Mouse (Mus musculus): ENCODE measurements at regions not wholly inside any gene's neighbourhood (a gene's known extent, or its start where the extent isn't known, plus 50 kb on each side); places are given as distances from the start of the nearest gene placed in this dataset.

GRCm38 (mm10) chr4:29182494-29182893, 369.6 kb downstream of the Epha7 start:
- H3K27me3 ChIP-seq (ENCODE audit: control insufficient read depth, insufficient read depth, low read length): no peaks in the 10 kb centered on the region
- H3K4me3 ChIP-seq (ENCODE audit: low read length): no peak overlapping the region
- no peaks in the 10 kb centered on the region for H3K36me3 ChIP-seq (ENCODE audit: control insufficient read depth, insufficient read depth, low read length)
- no peak overlapping the region for H3K27ac ChIP-seq (ENCODE audit: low read depth, low read length)
- ATAC-seq (ENCODE audit: low FRiP score, low TSS enrichment): no peak
- no peak overlapping the region for H3K4me2 ChIP-seq (replicated peaks; ENCODE audit: low read depth, low read length)
- H3K4me1 ChIP-seq (ENCODE audit: control insufficient read depth, insufficient read depth, low read length): no peaks in the 10 kb centered on the region
- no peak overlapping the region for H3K9ac ChIP-seq (ENCODE audit: low read depth, low read length)
- WGBS: 83% methylated on average over 2 of the region's 2 CpGs
- peaks cover 3% of the 10 kb centered on the region; the same call in 1 of the 2 replicates for H3K9me3 ChIP-seq (ENCODE audit: control insufficient read depth, low read length)

GRCm38 (mm10) chr4:29183411-29183810, 370.5 kb downstream of the Epha7 start:
- no peak for ATAC-seq (ENCODE audit: low FRiP score, low TSS enrichment)
- Histone ChIP-seq H3K4me2 (replicated peaks; ENCODE audit: low read depth, low read length) (no peak overlapping the region), H3K4me1 (ENCODE audit: control insufficient read depth, insufficient read depth, low read length) (no peaks in the 10 kb centered on the region), H3K9ac (ENCODE audit: low read depth, low read length) (no peak overlapping the region), H3K4me3 (ENCODE audit: low read length) (no peak overlapping the region), H3K27me3 (ENCODE audit: control insufficient read depth, insufficient read depth, low read length) (no peaks in the 10 kb centered on the region), H3K36me3 (ENCODE audit: control insufficient read depth, insufficient read depth, low read length) (no peaks in the 10 kb centered on the region), H3K9me3 (ENCODE audit: control insufficient read depth, low read length) (peaks cover 3% of the 10 kb centered on the region; the same call in 1 of the 2 replicates), H3K27ac (ENCODE audit: low read depth, low read length) (no peak overlapping the region)

GRCm38 (mm10) chr4:29183818-29184217, 370.9 kb downstream of the Epha7 start:
- H3K27me3 ChIP-seq (ENCODE audit: control insufficient read depth, insufficient read depth, low read length): no peaks in the 10 kb centered on the region
- 82% methylated on average over 2 of the region's 2 CpGs for WGBS

GRCm38 (mm10) chr4:29200976-29201375, 388.0 kb downstream of the Epha7 start:
- Histone ChIP-seq H3K9ac (ENCODE audit: low read depth, low read length) (no peak overlapping the region), H3K4me3 (ENCODE audit: low read length) (no peak overlapping the region), H3K27me3 (ENCODE audit: control insufficient read depth, insufficient read depth, low read length) (no peaks in the 10 kb centered on the region), H3K9me3 (ENCODE audit: control insufficient read depth, low read length) (no peaks in the 10 kb centered on the region), H3K36me3 (ENCODE audit: control insufficient read depth, insufficient read depth, low read length) (no peaks in the 10 kb centered on the region), H3K4me2 (replicated peaks; ENCODE audit: low read depth, low read length) (no peak overlapping the region), H3K4me1 (ENCODE audit: control insufficient read depth, insufficient read depth, low read length) (no peaks in the 10 kb centered on the region), H3K27ac (ENCODE audit: low read depth, low read length) (no peak overlapping the region)
- no peak for ATAC-seq (ENCODE audit: low FRiP score, low TSS enrichment)

More at GRCm38 (mm10) chr4:29183818-29184217, 370.9 kb downstream of the Epha7 start:
- no peak for ATAC-seq (ENCODE audit: low FRiP score, low TSS enrichment)
- no peaks in the 10 kb centered on the region for H3K36me3 ChIP-seq (ENCODE audit: control insufficient read depth, insufficient read depth, low read length)
- no peak overlapping the region for H3K9ac ChIP-seq (ENCODE audit: low read depth, low read length)
- no peak overlapping the region for H3K27ac ChIP-seq (ENCODE audit: low read depth, low read length)
- H3K4me1 ChIP-seq (ENCODE audit: control insufficient read depth, insufficient read depth, low read length): no peaks in the 10 kb centered on the region
- H3K4me3 ChIP-seq (ENCODE audit: low read length): no peak overlapping the region
- peaks cover 3% of the 10 kb centered on the region; the same call in 1 of the 2 replicates for H3K9me3 ChIP-seq (ENCODE audit: control insufficient read depth, low read length)
- H3K4me2 ChIP-seq (replicated peaks; ENCODE audit: low read depth, low read length): no peak overlapping the region
